Mouse (Mus musculus) MEL (cell line): ENCODE measurements at regions not wholly inside any gene's neighbourhood (a gene's known extent, or its start where the extent isn't known, plus 50 kb on each side); places are given as distances from the start of the nearest gene placed in this dataset.

Experiments
- EP300 ChIP-seq, 2 experiments: IDR thresholded peaks; 2 replicates each; pipeline ENCODE4 v1.6.1; 2011; ENCODE audit warnings: improper control_type of control experiment in 2 of 2, low read length in 2 of 2, low read depth in 1 of 2, mild to moderate bottlenecking in 1 of 2
- HCFC1 ChIP-seq: IDR thresholded peaks from 2 replicates; pipeline ENCODE4 v1.6.1; 2012; ENCODE audit warnings: low read depth, mild to moderate bottlenecking, inconsistent platforms, low read length, improper control_type of control experiment, moderate library complexity

DNA sequence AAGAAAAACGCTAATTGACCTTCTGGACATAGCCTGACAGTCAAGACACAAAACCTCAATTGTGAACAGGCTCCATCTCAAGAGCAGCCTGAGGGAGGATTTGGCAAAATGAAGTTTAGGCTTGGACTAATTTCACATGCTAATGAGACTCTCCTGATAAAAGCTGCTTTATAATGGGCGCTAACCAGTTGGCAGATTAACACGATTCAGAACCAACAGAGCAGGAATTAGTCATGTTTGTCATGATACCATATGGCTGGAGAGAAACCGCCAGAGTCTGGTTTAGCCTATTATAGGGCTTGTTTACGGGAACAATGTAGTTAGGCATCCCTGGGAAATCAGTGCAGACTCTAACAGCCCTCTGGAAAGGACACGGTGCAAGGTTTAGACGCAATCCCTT is 375.2 kb upstream of the Nfe2l3 start:
- TF ChIP-seq EP300 (IDR thresholded peaks at IDR 0.05; ENCODE audit: low read depth in 1 of 2, low read length in 2 of 2) (no peak), HCFC1 (no peak)
